Mouse (Mus musculus) heart, postnatal 0 days (tissue): Measurements from ENCODE around the gene Shroom2.

Source experiments
- CTCF ChIP-seq: IDR thresholded peaks from 2 replicates; pipeline ENCODE4 v1.5.1; 2016; ENCODE audit warnings: antibody characterized with exemption, control low read depth, low read depth
- EP300 ChIP-seq: IDR thresholded peaks from 2 replicates; pipeline ENCODE4 v1.6.1; 2016; ENCODE audit warnings: antibody characterized with exemption, low read depth

GRCm38 (mm10) chrX:152769600-152770157 lies 414 bp upstream of the Shroom2 start:
- TF ChIP-seq CTCF: no peak
- no peak for TF ChIP-seq EP300
